Mouse (Mus musculus) urinary bladder, postnatal 36 days (tissue): ENCODE data around the gene Cbl.
A peak's percentile ranks its signal among the peaks of the same experiment; 100 is the strongest.

Experiments
- DNase-seq, 2 experiments: peaks; one replicate each; pipeline ENCODE4 v3.0.0; 2022; ENCODE audit warnings: low spot score in 2 of 2, mixed read lengths in 1 of 2

Gene Cbl

DNA sequence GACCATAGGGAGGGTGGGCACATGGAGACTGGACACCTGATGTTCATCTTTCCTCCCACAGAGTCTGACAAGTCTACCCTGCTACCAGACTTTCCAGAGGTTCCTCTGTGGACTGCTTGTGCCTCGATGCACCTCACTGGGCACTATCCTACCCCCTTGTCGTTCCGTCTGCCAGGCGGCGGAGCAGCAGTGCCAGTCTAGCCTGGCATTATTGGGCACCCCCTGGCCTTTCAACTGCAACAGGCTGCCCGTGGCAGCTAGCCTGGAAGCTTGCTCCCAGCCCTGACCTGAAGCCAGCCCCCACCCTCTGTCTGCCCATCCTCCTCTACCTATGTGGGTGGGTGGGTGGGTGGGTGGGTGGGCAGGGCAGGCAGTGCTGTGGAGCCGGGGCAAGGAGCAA lies 127.7 kb downstream of the Cbl start:
- no peak for DNase-seq

- DNase-seq, result no peak
Observed at GRCm38 (mm10) chr9:44105781-44106180, 128.1 kb downstream of the Cbl start.

DNA sequence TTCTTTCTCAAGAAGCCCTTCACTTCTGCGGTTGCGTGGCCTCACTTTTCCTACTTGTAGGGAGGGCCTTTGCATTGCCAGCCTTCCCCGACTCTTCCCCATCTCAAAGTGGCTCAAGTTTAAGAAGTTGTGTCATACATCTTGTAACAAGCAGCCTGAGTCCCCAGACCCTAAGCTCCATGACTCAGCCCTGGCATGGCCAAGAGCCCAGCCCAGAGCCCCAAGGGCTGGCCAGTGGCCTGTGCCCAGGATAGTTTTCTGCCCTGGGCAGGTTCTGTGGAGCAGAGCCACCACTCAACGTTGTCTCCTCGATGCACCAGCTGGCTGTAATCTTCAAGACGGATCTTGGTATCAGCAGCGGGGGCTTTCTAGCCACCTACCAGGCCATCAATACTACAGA lies 129.0 kb downstream of the Cbl start:
- no peak for DNase-seq

DNA sequence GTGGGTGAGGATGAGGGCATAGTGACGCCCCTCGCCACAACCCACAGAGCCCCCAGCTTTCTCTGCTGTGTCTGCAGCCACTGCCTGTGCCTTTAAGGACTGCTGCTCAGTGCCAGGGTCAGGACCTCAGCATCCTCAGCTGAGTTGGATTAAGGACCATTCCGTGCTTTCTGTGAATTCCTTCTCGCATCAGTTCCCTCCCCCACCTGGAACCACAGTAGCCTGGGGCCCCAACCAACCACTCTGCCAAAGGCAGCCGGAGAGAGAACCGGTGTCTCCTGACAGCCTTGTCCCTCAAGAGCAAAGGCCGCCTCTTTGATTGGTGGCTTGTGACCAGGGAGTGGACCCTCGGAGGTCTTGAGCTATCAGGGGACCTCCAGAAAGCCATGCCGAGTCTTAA lies 132.4 kb downstream of the Cbl start, which contains the start of gene Mfrp:
Mfrp (plus strand) TSS at position 240 of the 400 bp plus-strand sequence.
- DNase-seq, result no peak

GRCm38 (mm10) chr9:44096536-44096935 lies 137.3 kb downstream of the Cbl start:
- DNase-seq, result no peak

- DNase-seq, result no peak
Observed at GRCm38 (mm10) chr9:44095781-44096180, 138.1 kb downstream of the Cbl start.

GRCm38 (mm10) chr9:44094737-44095136 lies 139.1 kb downstream of the Cbl start:
- no peak for DNase-seq

DNA sequence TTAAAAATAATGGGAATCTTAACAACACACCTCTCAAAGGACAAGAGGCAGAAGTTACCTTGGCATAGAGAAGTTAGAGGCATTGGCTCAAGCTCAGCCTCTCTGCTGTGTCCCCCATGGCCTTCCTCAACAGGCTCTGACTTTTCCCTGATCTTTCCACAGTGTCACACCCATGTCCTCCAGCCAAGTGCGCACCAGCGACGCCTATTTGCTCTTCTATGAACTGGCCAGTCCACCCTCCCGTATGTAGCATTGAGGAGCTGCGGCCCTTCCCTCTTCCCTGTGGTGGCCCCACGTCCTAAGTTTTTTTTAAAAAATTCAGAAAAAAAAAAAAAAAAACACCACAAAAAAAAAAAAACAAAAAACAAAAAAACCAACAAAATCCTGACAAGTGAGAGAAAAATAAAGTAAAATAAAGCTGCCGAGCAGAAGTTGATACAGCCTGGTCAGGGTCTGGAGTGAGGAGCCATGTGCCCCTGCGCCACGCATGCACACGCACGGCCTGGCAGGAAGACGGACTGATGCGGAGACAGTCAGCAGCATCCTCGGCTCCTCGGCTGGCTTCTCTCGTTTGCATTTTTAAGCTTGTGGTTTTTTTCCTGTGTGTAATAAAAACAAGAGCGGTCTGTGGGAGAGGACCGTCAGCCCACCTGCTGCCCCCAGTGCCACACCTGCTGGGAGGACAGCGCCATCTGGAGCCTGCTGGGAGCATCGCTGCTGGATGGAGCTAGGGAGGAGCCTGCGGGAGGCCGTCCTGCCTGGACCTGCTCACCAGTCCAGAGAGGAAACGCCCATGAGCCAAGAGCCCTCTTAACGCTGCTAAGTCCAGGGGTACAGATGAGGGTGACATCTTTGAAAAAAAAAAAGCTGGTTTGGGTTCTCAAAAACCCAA lies 140.0 kb downstream of the Cbl start:
- peak in 1 of 2 experiments; percentile 70 for DNase-seq
